Mouse (Mus musculus) ES-E14 (cell line): ENCODE data around the gene Tnfaip8l2.

Source experiments
- CHD2 ChIP-seq: IDR thresholded peaks from 2 replicates; pipeline ENCODE4 v1.6.1; 2014; ENCODE audit warnings: mild to moderate bottlenecking, low read depth, low read length, inconsistent platforms
- HCFC1 ChIP-seq: IDR thresholded peaks from 2 replicates; pipeline ENCODE4 v1.6.1; 2012; ENCODE audit warnings: low read length, inconsistent platforms, borderline replicate concordance; ENCODE audit not compliant: insufficient read depth
- MAFK ChIP-seq: IDR thresholded peaks from 2 replicates; pipeline ENCODE4 v1.6.1; 2014; ENCODE audit warnings: mild to moderate bottlenecking, low read depth, low read length, inconsistent platforms; ENCODE audit not compliant: insufficient read depth
- ZC3H11A ChIP-seq: IDR thresholded peaks from 2 replicates; pipeline ENCODE4 v1.6.1; 2012; ENCODE audit warnings: low read depth, mild to moderate bottlenecking, inconsistent platforms, low read length, borderline replicate concordance
- ZNF384 ChIP-seq: IDR thresholded peaks from 2 replicates; pipeline ENCODE4 v1.6.1; 2012; ENCODE audit warnings: low read depth, low read length, inconsistent platforms

DNA sequence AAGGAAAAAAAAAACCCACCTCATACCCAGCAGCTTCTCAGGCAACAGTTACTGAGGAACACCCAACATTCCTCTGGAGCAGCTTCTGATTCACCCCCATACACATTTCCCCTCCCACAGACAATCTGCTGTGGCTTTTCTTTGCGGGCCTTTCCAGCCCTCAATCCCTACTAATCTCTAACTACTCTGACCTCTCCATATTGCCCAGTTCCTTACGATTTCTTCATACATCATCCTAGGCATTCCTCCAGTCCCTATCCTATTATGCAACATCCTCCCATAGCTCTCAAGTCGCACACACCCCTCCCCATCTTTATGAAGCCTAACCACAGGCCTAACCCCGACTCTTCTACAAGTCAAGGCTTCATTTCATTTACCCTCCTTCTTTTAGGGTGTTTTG lies 37.0 kb downstream of the Tnfaip8l2 start:
- TF ChIP-seq ZNF384 (no peak), HCFC1 (no peak), MAFK (no peak), CHD2 (no peak), ZC3H11A (no peak)
